Mouse (Mus musculus) thymus, adult 2 months (tissue): ENCODE measurements around the gene 8030474K03Rik.

ENCODE experiments used
- CTCF ChIP-seq: fragments of 200-500 bp; IDR thresholded peaks from 2 replicates; pipeline ENCODE4 v1.5.1; 2012; ENCODE audit warnings: mild to moderate bottlenecking, control low read depth, low read length, moderate library complexity, borderline replicate concordance; ENCODE audit not compliant: control insufficient read depth, poor library complexity, insufficient read depth; ENCODE audit errors: extremely low read depth
- POLR2A ChIP-seq: fragments of 200-500 bp; IDR thresholded peaks from 2 replicates; pipeline ENCODE4 v1.6.1; 2012; ENCODE audit warnings: mild to moderate bottlenecking, low read length, control low read depth, moderate library complexity; ENCODE audit not compliant: control insufficient read depth, poor library complexity, insufficient read depth; ENCODE audit errors: extremely low read depth

DNA sequence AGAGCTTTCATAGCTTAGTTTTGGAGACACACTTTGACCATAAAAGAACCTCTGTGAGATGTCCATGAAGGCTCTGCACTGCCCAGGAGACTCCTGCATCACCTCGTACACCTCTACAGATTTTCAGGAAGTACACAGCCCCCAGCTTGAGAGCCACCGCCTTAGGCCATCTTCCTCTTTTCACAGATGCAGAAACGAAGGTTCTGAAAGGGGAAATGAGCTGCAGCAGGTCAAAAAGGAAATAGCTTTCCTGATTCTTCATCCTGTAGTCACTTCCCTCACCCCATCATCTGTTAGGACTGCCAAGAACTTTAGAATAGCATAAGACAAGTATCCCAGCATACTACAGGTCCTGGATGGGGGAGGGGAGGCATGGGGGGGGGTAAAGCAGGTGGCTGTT is 24.1 kb upstream of the 8030474K03Rik start:
- TF ChIP-seq POLR2A (no peak), CTCF (no peak)
